Mouse (Mus musculus): ENCODE data around the gene Atrnl1.
"Not testable (repeated sequence)": the region's sequence is repeated elsewhere in the genome, so short reads cannot be mapped to it uniquely, and the experiment has no call there.

Gene Atrnl1

GRCm38 (mm10) chr19:57975201-57975600 lies 364.4 kb downstream of the Atrnl1 start:
- no peak for DNase-seq

DNA sequence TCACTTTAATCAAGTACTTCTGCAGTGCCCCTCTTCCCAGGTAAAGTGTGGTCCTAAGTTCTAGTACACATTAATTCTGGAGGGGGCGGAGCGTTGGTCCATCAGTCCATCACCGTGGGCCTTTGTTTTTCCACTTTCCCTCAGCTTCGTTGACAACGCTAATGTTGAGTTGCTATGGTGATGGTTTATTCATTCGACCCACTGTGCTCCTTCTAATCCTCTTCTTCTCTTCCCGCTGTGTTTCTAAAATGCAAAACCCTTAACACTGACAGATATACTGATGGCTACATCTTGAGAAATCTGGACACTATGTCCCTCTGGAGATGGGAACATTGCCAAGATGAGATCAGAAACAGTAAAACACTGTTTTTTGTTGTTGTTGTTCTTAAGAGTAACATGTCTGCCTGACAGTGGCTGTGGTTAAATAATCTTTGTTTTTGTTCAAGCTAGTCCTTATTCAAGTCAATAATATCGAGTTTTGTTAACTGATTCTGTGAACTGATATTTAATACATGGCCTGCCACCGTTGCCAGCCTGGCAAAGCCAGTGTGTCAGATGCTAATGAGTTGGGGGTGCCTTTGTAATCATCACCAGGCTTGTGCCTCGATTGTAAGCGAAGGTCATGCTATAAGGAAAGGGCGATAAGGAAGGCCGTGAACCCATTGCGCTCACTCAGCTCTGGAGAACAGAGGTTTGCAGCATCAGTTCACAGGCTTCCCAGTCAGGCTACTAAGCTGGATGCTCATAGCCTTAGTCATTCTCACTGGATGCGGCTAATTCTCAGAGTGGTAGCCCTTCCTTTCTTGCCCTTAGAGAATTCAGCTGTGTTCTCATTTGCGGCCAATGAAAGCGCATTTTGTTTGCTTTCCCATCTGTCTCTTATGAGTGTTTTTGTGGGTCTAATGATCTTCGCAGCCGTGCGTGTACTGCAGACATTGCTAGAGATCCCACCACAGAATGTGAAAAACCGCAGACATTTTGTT lies 375.4 kb downstream of the Atrnl1 start:
- DNase-seq = no peak

DNA sequence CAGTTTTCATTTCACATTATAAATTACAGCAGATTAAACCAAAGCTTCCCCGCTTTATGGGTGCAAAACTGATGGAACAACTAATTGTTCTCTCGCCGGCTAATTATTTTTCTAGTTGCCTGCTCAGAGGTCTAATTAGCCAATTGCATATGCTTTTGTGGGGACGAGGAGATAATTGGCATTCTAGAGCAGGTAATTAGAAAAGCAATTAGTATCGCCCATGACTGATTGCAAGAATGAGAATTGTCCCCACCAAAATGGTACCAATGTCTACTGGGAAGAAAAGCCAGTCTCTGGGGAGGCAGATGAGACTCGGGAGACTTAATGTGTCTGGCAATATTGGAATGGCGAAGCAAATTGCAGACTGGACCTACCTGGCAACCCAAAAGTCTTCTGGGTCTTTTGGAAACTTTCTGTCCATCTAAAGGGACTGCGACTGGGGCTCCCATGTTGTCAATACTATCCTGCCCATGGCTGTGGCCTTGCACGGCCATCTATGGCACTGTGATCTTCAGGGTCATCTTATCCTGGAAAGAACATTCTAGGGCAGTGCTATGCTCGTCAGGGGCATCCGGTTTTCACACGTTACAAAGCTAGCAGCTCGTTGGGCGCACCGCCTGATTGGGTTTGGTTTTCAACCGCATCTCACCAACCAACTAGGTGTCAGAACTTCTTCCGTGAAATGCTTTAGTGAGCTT lies 377.0 kb downstream of the Atrnl1 start:
- no peak for DNase-seq

GRCm38 (mm10) chr19:57988559-57989093 lies 377.8 kb downstream of the Atrnl1 start:
- no peak for DNase-seq

DNA sequence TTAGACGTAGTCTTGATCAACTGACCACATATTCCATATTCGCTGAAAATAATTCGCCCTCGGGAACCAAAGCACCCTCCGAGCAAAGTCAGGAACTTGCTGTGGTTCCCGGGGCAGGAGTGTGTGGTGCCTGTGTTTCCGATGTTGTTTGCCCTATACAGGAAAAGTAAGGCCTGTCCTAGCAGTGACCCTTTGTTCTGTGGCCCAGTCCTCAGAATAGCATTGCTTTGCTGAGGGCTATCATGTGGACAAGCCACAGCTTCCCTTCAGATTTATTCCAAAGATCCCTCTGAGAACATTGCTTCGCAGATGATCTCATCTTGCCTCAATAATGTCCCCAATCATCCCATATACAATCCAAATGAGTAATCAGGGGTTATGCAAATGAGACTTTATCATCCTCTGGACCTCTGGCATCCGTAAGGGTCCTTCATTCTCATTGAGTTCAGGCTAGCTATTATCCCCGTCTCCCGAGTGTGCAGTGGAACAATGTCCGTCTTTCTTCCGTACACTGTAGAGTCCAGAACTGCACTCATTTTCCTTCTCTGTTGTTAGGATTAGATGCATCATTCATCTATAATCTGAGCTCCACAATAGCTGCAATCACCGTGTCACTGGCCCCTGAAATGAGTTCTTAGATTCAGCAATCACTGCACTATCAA lies 380.4 kb downstream of the Atrnl1 start:
- no peak for DNase-seq

DNA sequence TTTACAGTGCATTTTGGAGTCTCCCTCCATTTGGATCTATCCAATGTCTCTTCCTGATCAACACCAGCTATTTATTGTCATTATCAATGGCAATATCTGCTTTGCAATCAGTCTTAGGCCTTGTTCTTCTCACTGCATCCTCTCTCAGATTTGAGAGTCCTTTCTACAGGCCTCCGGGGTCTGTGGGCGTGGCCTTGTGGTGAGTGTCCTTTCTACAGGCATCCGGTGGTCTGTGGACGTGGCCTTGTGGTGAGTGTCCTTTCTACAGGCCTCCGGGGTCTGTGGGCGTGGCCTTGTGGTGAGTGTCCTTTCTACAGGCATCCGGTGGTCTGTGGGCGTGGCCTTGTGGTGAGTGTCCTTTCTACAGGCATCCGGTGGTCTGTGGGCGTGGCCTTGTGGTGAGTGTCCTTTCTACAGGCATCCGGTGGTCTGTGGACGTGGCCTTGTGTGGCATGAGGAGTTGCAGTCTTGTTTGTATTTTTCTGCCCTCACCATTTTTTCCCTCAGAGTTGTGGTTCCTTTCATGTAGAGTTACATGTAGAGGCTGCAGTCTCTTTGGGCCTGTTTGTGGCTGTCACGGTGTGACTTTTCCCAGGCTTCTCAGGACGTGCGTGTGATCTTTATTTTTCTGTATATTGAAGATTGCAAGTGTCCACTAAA lies 383.5 kb downstream of the Atrnl1 start:
- not testable (repeated sequence) for DNase-seq

DNA sequence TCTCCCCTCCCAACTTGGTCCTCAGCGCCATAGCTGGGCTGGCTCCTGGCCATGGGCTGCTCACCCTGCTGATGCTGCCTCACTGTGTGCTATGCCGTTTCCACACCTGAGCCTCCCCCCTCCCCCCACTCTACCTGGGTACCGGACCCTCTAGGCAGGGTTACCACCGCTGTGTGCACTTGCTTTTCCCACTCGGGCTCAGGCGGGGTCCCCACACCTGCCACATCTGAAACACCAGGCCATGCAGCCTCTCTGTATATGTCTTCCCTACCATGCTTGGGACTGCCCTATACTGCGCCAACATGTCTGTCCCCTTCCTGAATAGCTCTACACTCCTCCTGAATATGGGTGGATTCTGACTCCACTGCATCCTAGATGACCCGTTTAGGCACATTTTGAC lies 384.2 kb downstream of the Atrnl1 start:
- no peak for DNase-seq

DNA sequence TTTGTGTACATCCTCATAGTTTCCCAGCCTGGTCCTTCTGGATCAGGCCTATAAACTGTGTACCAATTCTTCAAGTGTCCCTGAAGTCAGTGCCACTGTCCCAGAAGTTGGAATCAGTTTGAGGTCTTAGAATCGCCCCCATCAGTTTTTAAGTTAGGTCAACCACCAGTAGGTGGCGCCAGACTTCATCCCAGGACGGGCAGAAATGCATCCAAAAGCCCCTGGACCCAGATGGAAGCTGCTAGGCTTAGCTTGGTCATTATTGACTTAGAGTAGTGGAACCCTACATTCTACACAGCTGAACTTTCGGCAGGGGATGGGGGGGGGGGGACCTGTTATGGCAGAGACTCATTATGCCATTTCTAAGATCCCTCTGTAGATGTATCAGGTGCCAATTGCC lies 387.1 kb downstream of the Atrnl1 start:
- DNase-seq = peak in 1 of 2 experiments; percentile 32

DNA sequence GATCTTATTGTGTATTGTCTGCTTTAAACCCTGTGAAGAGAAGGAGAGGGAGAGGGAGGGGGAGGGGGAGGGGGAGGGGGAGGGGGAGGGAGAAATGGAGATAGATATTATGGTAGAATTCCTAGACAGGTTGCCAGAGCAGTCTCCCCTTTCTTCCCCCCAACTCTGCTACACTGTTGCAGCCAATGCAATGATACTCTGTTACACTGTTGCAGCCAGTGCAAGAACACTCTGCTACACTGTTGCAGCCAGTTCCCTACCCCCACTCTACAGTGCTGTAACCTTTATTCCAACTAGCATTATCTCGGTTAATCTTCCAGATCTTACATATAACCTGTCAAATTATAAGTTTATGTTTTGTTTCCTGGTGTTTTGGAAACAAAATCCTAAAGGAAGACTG lies 400.8 kb downstream of the Atrnl1 start:
- DNase-seq = no peak

DNA sequence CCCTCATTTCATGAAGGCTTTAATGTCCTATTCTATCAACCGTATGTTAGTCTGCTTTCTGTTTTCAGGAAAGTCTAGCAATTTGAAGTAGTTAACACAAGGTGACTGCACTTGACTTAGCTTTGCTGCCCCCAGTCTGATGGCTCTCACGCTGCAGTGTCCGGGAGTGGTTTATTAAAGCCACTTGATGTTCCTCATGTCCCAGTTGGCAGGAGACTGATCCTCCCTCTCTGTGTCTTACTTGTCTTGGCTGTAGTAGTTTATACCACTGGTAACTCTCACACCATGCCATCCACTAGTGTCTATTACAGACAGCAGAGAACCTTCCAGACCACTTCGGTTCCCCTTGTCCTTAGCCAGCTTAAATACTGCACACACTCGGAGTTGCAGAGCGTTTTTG lies 404.9 kb downstream of the Atrnl1 start:
- DNase-seq = no peak

DNA sequence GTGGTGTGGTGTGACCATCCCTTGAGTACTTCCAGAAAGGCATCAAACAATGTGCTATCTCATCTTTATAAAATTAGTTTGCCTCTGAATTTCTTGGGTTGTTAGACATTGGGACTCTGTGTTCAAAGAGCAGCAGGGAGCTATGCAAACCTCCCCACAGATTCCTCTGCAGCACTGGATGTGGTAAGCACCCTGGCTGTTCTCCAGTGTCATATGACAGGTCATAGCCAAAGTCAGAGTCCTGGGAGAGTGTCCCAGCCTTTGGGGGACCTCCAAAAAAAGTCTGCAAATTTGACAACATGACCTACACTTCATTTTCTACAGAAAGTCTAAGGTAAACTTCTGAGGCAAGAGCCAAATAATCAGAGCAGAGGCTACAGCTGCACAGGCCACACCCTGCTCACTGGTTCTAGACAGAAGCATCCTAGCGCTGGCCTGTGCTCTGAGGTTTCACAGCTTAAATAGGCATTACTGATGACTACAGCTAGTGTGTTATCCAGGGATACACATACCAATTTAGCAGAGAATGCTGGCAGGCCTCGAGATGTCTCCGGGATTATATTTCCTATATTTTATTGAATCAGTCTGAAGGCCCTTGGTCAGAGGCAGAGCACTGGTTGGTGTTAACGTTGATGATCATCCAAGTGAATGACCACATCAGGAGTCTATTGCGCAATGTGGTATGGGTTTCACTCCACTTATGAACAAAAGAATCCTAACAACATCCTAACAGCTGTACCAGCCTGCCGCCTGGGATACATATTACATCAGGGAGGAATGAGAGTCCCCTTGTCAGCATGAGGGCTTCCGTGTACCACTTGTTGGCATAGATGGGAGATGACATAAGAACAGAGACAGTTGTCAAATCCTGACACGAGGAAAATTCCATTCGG lies 406.0 kb downstream of the Atrnl1 start:
- no peak for DNase-seq

- DNase-seq = no peak
Observed at GRCm38 (mm10) chr19:58017468-58017867, 406.6 kb downstream of the Atrnl1 start.

GRCm38 (mm10) chr19:58018698-58019097 lies 407.9 kb downstream of the Atrnl1 start:
- no peak for DNase-seq

DNA sequence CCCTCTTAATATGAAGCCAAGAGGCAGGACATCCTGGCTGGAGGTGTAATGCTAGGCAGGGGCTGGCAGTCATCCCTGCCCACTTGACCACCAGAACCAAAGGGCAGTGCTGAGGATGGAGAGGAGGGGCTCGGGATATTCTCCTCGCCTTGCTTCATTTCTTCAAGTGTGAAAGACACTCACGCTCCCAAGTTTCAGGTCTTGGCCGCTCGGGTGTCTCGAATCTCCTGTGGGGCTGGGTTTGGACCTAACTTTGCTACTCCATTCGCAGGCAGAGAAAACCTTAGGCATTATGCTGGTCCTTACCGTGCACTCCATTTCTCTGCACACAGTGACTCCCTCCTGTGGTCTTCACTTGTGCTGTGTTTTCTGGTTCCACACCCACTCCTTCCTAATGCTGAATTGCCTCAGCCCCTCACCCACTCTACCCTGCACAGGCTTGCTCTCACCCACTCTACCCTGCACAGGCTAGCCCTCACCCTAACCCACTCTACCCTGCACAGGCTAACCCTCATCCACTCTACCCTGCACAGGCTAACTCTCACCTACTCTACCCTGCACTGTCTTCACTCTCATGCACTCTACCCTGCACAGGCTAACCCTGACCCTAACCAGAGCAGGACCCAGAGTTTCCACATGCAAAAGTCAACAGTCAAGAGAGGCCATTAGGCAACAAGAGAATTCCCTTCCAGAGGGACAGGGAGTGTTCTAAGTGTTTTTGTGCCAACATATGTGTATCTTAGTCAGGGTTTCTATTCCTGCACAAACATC lies 410.9 kb downstream of the Atrnl1 start:
- no peak for DNase-seq

- DNase-seq = no peak
Observed at GRCm38 (mm10) chr19:58023216-58023825, 412.5 kb downstream of the Atrnl1 start.

GRCm38 (mm10) chr19:58025053-58025452 lies 414.2 kb downstream of the Atrnl1 start:
- DNase-seq = no peak

DNA sequence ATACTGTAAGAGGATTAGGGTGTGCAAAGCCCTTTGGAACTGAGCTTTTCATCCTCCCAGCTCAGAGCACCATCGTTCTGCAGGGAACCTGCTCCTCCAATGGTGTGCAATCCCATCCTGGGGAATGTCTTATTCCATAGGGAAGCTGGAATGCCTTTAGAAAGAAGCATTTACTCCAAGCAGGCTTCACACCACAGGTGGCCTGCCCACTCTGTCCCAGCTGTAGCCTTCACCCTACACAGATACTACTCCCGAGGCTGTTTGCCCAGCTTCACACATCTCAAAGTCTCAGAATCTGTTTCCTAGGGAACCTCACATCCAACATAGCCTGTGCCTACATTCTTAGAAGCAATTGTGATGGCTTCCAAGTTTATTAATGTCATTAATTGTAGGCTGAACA lies 418.8 kb downstream of the Atrnl1 start:
- DNase-seq = no peak

DNA sequence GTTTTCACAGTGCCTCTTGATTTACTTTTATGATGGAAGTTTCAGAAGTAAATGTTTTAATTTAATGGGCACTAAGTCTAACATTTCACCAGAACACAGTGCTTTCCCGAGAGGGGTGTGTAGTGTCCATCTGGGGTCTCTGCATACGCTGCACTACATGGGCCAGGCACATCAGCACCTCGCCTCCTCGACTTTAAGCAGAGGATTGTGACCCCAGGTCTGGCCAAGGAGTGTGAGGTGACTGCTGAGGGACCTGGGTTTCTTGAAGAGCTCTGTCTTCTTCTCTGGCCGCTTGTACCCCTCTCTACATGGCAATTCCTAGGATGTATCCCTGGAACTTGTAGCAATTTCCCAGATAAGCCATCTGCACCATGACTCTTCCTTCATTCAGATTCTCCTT lies 422.4 kb downstream of the Atrnl1 start:
- DNase-seq = no peak

- DNase-seq = no peak
Observed at GRCm38 (mm10) chr19:58036166-58036565, 425.3 kb downstream of the Atrnl1 start.

DNA sequence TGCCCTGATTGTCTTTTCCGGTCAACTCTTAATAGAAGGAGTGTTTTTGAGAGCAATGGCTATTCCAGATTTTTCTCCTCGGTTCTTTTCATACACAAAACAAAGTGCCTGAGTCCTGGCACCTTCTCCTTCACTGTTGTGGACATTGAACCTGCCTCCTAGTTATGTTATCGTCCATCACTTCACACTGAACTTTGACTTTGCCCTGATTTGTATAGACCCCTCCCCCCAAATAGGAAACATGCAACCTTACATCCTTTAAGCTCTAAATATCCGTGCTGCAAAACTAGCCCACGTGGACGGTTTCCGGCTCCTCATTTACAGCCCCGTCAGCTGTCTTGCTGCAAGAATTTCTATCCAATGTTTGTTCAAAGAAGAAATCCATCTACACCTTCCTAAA lies 432.3 kb downstream of the Atrnl1 start:
- no peak for DNase-seq

Data from spleen, adult 18-20 months (tissue).